Mouse (Mus musculus) hindbrain, embryonic 16.5 days (tissue): ENCODE data around the gene Fstl3. TPM values are rescaled to one million over a fixed set of nuclear protein-coding genes. Genes with fewer than 3 reads are reported as not detected.
"Not testable (repeated sequence)": the region's sequence is repeated elsewhere in the genome, so short reads cannot be mapped to it uniquely, and the experiment has no call there.

ENCODE experiments used
- ATAC-seq: fragments of 200-750 bp; cut with Nextera tagmentation; 2 replicates; pipeline ENCODE4 v1.8.0; 2017; ENCODE audit warnings: moderate TSS enrichment, moderate library complexity
- H3K27ac ChIP-seq: fragments of 300-500 bp; sonication (generic); 2 replicates; pipeline ENCODE4 v1.5.1; 2014; ENCODE audit warnings: low read depth, mild to moderate bottlenecking, control low read depth, low read length, moderate library complexity
- H3K27me3 ChIP-seq: fragments of 300-500 bp; sonication (generic); replicated peaks from 2 replicates; pipeline ENCODE4 v1.6.1; 2014; ENCODE audit warnings: low read length; ENCODE audit not compliant: control insufficient read depth, insufficient read depth
- H3K36me3 ChIP-seq: fragments of 300-500 bp; sonication (generic); 2 replicates; pipeline ENCODE4 v1.6.1; 2014; ENCODE audit warnings: mild to moderate bottlenecking, low read length, moderate library complexity, mixed read lengths; ENCODE audit not compliant: control insufficient read depth, insufficient read depth
- H3K4me1 ChIP-seq: fragments of 300-500 bp; sonication (generic); 2 replicates; pipeline ENCODE4 v1.6.1; 2014; ENCODE audit warnings: low read depth, low read length; ENCODE audit not compliant: control insufficient read depth, insufficient read depth
- H3K4me2 ChIP-seq: fragments of 300-500 bp; sonication (generic); 2 replicates; pipeline ENCODE4 v1.6.1; 2014; ENCODE audit warnings: mild to moderate bottlenecking, low read length, control low read depth, moderate library complexity
- H3K4me3 ChIP-seq: fragments of 300-500 bp; sonication (generic); 2 replicates; pipeline ENCODE4 v1.5.1; 2014; ENCODE audit warnings: mild to moderate bottlenecking, low read length, control low read depth, moderate library complexity
- H3K9ac ChIP-seq: fragments of 300-500 bp; sonication (generic); 2 replicates; pipeline ENCODE4 v1.6.1; 2014; ENCODE audit warnings: low read depth, mild to moderate bottlenecking, control low read depth, low read length, moderate library complexity
- H3K9me3 ChIP-seq: fragments of 300-500 bp; sonication (generic); 2 replicates; pipeline ENCODE4 v1.6.1; 2014; ENCODE audit warnings: mild to moderate bottlenecking, low read length, moderate library complexity; ENCODE audit not compliant: control insufficient read depth
- WGBS: fragments of 180-500 bp; shearing (Covaris S2); extraction: QIAGEN DNeasy Blood & Tissue Kit; methylation state at CpG from one replicate; pipeline ENCODE4 v1.1.7; 2014; 5-methylcytosine and 5-hydroxymethylcytosine counted together
- polyA plus RNA-seq: library from polyadenylated mRNA; unstranded; fragments of >200 nt; fragmentation: Nextera tagmentation; extraction: Ambion mirVana; gene quantifications from 2 replicates; pipeline ENCODE4 v1.2.1, GENCODE M21; 2015

Fstl3 gene
- polyA plus RNA-seq, 1 experiment from 2014 or later = 3.0 TPM

GRCm38 (mm10) chr10:79755854-79756253 lies 21.2 kb upstream of the Fstl3 start:
- Histone ChIP-seq H3K27me3 (no peaks in the 10 kb centered on the region), H3K4me2 (no peak overlapping the region), H3K9me3 (no peaks in the 10 kb centered on the region), H3K9ac (no peak overlapping the region), H3K36me3 (peaks cover 34% of the 10 kb centered on the region), H3K27ac (no peak overlapping the region), H3K4me3 (no peak overlapping the region), H3K4me1 (peaks cover 10% of the 10 kb centered on the region)
- ATAC-seq = no peak
- 84% methylated on average over 3 of the region's 3 CpGs for WGBS

- H3K27me3 ChIP-seq = no peaks in the 10 kb centered on the region
- peaks cover 10% of the 10 kb centered on the region for H3K4me1 ChIP-seq
- H3K9ac ChIP-seq = no peak overlapping the region
- H3K9me3 ChIP-seq = no peaks in the 10 kb centered on the region
- 89% methylated on average over 23 of the region's 24 CpGs for WGBS
- H3K4me3 ChIP-seq = no peak overlapping the region
- ATAC-seq = no peak; the same call in 1 of the 2 replicates
- no peak overlapping the region for H3K4me2 ChIP-seq
- no peak overlapping the region for H3K27ac ChIP-seq
- H3K36me3 ChIP-seq = peaks cover 42% of the 10 kb centered on the region
Measured at GRCm38 (mm10) chr10:79756660-79757059, 20.4 kb upstream of the Fstl3 start.

- WGBS = 96% methylated on average over 1 of the region's 1 CpGs
- not testable (repeated sequence) for H3K27me3 ChIP-seq, H3K9me3 ChIP-seq, H3K9ac ChIP-seq, H3K4me3 ChIP-seq, H3K27ac ChIP-seq, H3K4me2 ChIP-seq, ATAC-seq
- H3K36me3 ChIP-seq = peaks cover 50% of the 10 kb centered on the region
- H3K4me1 ChIP-seq = peaks cover 18% of the 10 kb centered on the region
Measured at GRCm38 (mm10) chr10:79759675-79760074, 17.4 kb upstream of the Fstl3 start.

GRCm38 (mm10) chr10:79760603-79761143 lies 16.4 kb upstream of the Fstl3 start:
- peaks cover 50% of the 10 kb centered on the region for H3K36me3 ChIP-seq
- ATAC-seq = no peak
- H3K27ac ChIP-seq = no peak overlapping the region
- peaks cover 18% of the 10 kb centered on the region for H3K4me1 ChIP-seq
- no peaks in the 10 kb centered on the region for H3K27me3 ChIP-seq
- 92% methylated on average over 11 of the region's 11 CpGs for WGBS
- H3K4me3 ChIP-seq = no peak overlapping the region
- no peak overlapping the region for H3K9ac ChIP-seq
- H3K4me2 ChIP-seq = no peak overlapping the region
- H3K9me3 ChIP-seq = no peaks in the 10 kb centered on the region

- Histone ChIP-seq H3K9ac (no peak overlapping the region), H3K9me3 (no peaks in the 10 kb centered on the region), H3K36me3 (peaks cover 35% of the 10 kb centered on the region), H3K27ac (no peak overlapping the region), H3K4me1 (peaks cover 26% of the 10 kb centered on the region), H3K27me3 (no peaks in the 10 kb centered on the region), H3K4me3 (no peak overlapping the region), H3K4me2 (no peak overlapping the region)
- ATAC-seq = no peak
- 95% methylated on average over 3 of the region's 3 CpGs for WGBS
Measured at GRCm38 (mm10) chr10:79762875-79763274, 14.2 kb upstream of the Fstl3 start.

GRCm38 (mm10) chr10:79764234-79764633 lies 12.8 kb upstream of the Fstl3 start:
- Histone ChIP-seq H3K4me3 (no peak overlapping the region), H3K9ac (peak overlapping the region; percentile 13; the same call in 1 of the 2 replicates), H3K36me3 (peaks cover 22% of the 10 kb centered on the region), H3K9me3 (no peaks in the 10 kb centered on the region), H3K27ac (no peak overlapping the region), H3K4me2 (no peak overlapping the region), H3K4me1 (peaks cover 34% of the 10 kb centered on the region), H3K27me3 (no peaks in the 10 kb centered on the region)
- no peak for ATAC-seq
- WGBS = 86% methylated on average over 7 of the region's 7 CpGs

- ATAC-seq = no peak
- H3K4me3 ChIP-seq = peak overlapping the region; percentile 99; the same call in 1 of the 2 replicates
- H3K4me1 ChIP-seq = peaks cover 34% of the 10 kb centered on the region
- no peak overlapping the region for H3K27ac ChIP-seq
- H3K27me3 ChIP-seq = no peaks in the 10 kb centered on the region
- H3K4me2 ChIP-seq = peak overlapping the region; percentile 94
- peaks cover 20% of the 10 kb centered on the region for H3K36me3 ChIP-seq
- peak overlapping the region; percentile 97 for H3K9ac ChIP-seq
- no peaks in the 10 kb centered on the region for H3K9me3 ChIP-seq
- 61% methylated on average over 2 of the region's 2 CpGs for WGBS
Measured at GRCm38 (mm10) chr10:79765228-79765745, 11.8 kb upstream of the Fstl3 start.

GRCm38 (mm10) chr10:79766001-79766507 lies 11.0 kb upstream of the Fstl3 start:
- Histone ChIP-seq H3K36me3 (peaks cover 14% of the 10 kb centered on the region), H3K27me3 (no peaks in the 10 kb centered on the region), H3K27ac (peak overlapping the region; percentile 93), H3K4me3 (peak overlapping the region; percentile 99), H3K4me2 (peak overlapping the region; percentile 94), H3K9ac (peak overlapping the region; percentile 97), H3K9me3 (no peaks in the 10 kb centered on the region), H3K4me1 (peaks cover 34% of the 10 kb centered on the region)
- ATAC-seq = no peak; the same call in 1 of the 2 replicates
- WGBS = 7% methylated on average over 16 of the region's 16 CpGs

- peak; percentile 88 for ATAC-seq
- peaks cover 8% of the 10 kb centered on the region for H3K36me3 ChIP-seq
- no peaks in the 10 kb centered on the region for H3K9me3 ChIP-seq
- peak within 1 kb of the TSS; percentile 99 for H3K4me3 ChIP-seq
- no peaks in the 10 kb centered on the region for H3K27me3 ChIP-seq
- H3K4me2 ChIP-seq = peak within 1 kb of the TSS; percentile 94
- peaks cover 34% of the 10 kb centered on the region for H3K4me1 ChIP-seq
- H3K9ac ChIP-seq = peak within 1 kb of the TSS; percentile 97
- WGBS = under 1% methylated on average over 81 of the region's 101 CpGs
- peak within 1 kb of the TSS; percentile 93 for H3K27ac ChIP-seq
Measured at GRCm38 (mm10) chr10:79766508-79767325, 10.4 kb upstream of the Fstl3 start, which contains the start of gene Rnf126. TSS of gene Rnf126 (minus strand) at chr10:79766952.
